Mouse (Mus musculus) heart, adult 2 months (tissue): Measurements from ENCODE around the gene Upk1b.

Experiments
- CTCF ChIP-seq: fragments of 200-600 bp; IDR thresholded peaks from 2 replicates; pipeline ENCODE4 v1.8.1; 2022; ENCODE audit warnings: antibody characterized with exemption, mild to moderate bottlenecking, moderate library complexity
- EP300 ChIP-seq: fragments of 200-500 bp; IDR thresholded peaks from 2 replicates; pipeline ENCODE4 v1.6.1; 2011; ENCODE audit warnings: low read depth, low read length, control low read depth; ENCODE audit not compliant: insufficient read depth
- POLR2A ChIP-seq: fragments of 200-500 bp; IDR thresholded peaks from 2 replicates; pipeline ENCODE4 v1.6.1; 2011; ENCODE audit warnings: mild to moderate bottlenecking, low read depth, low read length, control low read depth; ENCODE audit not compliant: insufficient read depth

GRCm38 (mm10) chr16:38724256-38724655, 75.9 kb downstream of the Upk1b start:
- TF ChIP-seq POLR2A (no peak), CTCF (no peak), EP300 (no peak)
